Mouse (Mus musculus): ENCODE measurements around the gene Plekhh3.

- TF ChIP-seq CTCF (IDR thresholded peaks at IDR 0.05; ENCODE audit: low read depth) (no peak), EP300 (IDR thresholded peaks at IDR 0.05; ENCODE audit: low read depth) (no peak)
Observed at GRCm38 (mm10) chr11:101191919-101192470, 20.8 kb upstream of the Plekhh3 start.
